21 mouse cellular contexts compared by ENCODE assay signal in genomic region chr3:68675216-68675835, GRCm38 (mm10). TPM values are rescaled to one million over a fixed set of nuclear protein-coding genes. Genes with fewer than 3 reads are reported as not detected.
DNase-seq lines count a peak whose midpoint lies in the region; ATAC-seq and TF ChIP-seq lines count a peak whose summit lies in the region.
"Had no signal": no experiment of that assay in that cellular context is flagged by ENCODE, and none has a peak within 500 bp of the region (broad histone marks: within the 10 kb centered on the region; RNA-seq: fewer than 3 reads in every experiment).

No protein-coding gene starts in this region.

- no peaks in the 10 kb centered on the region for H3K36me3 ChIP-seq in kidney, embryonic 14.5 days (ENCODE audit: control insufficient read depth, insufficient read depth, low read length)
- H3K36me3 ChIP-seq in lung, postnatal 0 days (ENCODE audit: insufficient read depth, low read length) = no peaks in the 10 kb centered on the region
- H3K36me3 ChIP-seq: forebrain, embryonic 12.5 days; heart, embryonic 15.5 days; hindbrain, embryonic 12.5 days; liver, embryonic 12.5 days had no signal

- TF ChIP-seq EP300 in lung, postnatal 0 days (IDR thresholded peaks at IDR 0.05) = no peak

- no peak for DNase-seq in kidney, postnatal 4 days
- DNase-seq in lung, postnatal 0 days (ENCODE audit: low spot score) = no peak
- DNase-seq in lung, postnatal 10 days = no peak
- peak; percentile 79 for DNase-seq in brain, adult 2 months (ENCODE audit: low read depth, low spot score)
- DNase-seq in left cerebral cortex, adult 9 months (ENCODE audit: low spot score in 2 of 2) = peak; percentile 43 to 50
- no peak for DNase-seq in urinary bladder, postnatal 4 days (ENCODE audit: low spot score in 2 of 2)
- DNase-seq in embryo, embryonic 10.5 days (ENCODE audit: low spot score) = no peak
- DNase-seq: adrenal gland, postnatal 25 days; cerebellum, adult 9-10 months; embryo, embryonic 11 days; kidney, postnatal 25 days; layer of hippocampus, adult 9-11 months; thymus, postnatal 36 days had no signal

- H3K27me3 ChIP-seq in kidney, embryonic 14.5 days (ENCODE audit: control insufficient read depth, insufficient read depth, low read length) = no peaks in the 10 kb centered on the region
- no peaks in the 10 kb centered on the region for H3K27me3 ChIP-seq in lung, postnatal 0 days (replicated peaks; ENCODE audit: insufficient read depth, low read length)
- H3K27me3 ChIP-seq: forebrain, embryonic 12.5 days; heart, embryonic 15.5 days; hindbrain, embryonic 12.5 days; liver, embryonic 12.5 days; Patski had no signal

- H3K27ac ChIP-seq in kidney, embryonic 14.5 days (ENCODE audit: low read depth, low read length) = peak overlapping the region; percentile 44; the same call in 1 of the 2 replicates
- 0 out of 2 replicates have a peak overlapping the region, but pooled peaks have one; percentile 38 for H3K27ac ChIP-seq in lung, postnatal 0 days (ENCODE audit: low read length)
- H3K27ac ChIP-seq: forebrain, embryonic 12.5 days; heart, embryonic 15.5 days; hindbrain, embryonic 12.5 days; stomach, postnatal 0 days had no signal

- TF ChIP-seq CTCF in lung, postnatal 0 days (IDR thresholded peaks at IDR 0.05) = no peak

- H3K9me3 ChIP-seq in kidney, embryonic 14.5 days (ENCODE audit: control insufficient read depth, low read length) = no peaks in the 10 kb centered on the region
- no peaks in the 10 kb centered on the region for H3K9me3 ChIP-seq in lung, postnatal 0 days (ENCODE audit: low read length)
- H3K9me3 ChIP-seq: forebrain, embryonic 12.5 days; heart, embryonic 15.5 days; hindbrain, embryonic 12.5 days; liver, embryonic 12.5 days had no signal

- no peak overlapping the region for H3K4me2 ChIP-seq in kidney, embryonic 14.5 days (replicated peaks; ENCODE audit: low read depth, low read length)
- H3K4me2 ChIP-seq in lung, postnatal 0 days (replicated peaks; ENCODE audit: low read depth, low read length) = no peak overlapping the region
- H3K4me2 ChIP-seq: forebrain, embryonic 12.5 days; heart, embryonic 15.5 days; hindbrain, embryonic 12.5 days; liver, embryonic 12.5 days had no signal

- no peak for ATAC-seq in kidney, embryonic 14.5 days (ENCODE audit: low FRiP score, low TSS enrichment)
- ATAC-seq in lung, postnatal 0 days = no peak
- ATAC-seq: liver, embryonic 12.5 days; Patski had no signal

- no peaks in the 10 kb centered on the region for H3K4me1 ChIP-seq in kidney, embryonic 14.5 days (ENCODE audit: control insufficient read depth, insufficient read depth, low read length)
- no peaks in the 10 kb centered on the region; the same call in 1 of the 2 replicates for H3K4me1 ChIP-seq in lung, postnatal 0 days (ENCODE audit: insufficient read depth, low read depth, low read length)
- H3K4me1 ChIP-seq: forebrain, embryonic 12.5 days; hindbrain, embryonic 12.5 days had no signal

- no peak overlapping the region for H3K4me3 ChIP-seq in kidney, embryonic 14.5 days (ENCODE audit: low read length)
- no peak overlapping the region for H3K4me3 ChIP-seq in lung, postnatal 0 days (ENCODE audit: low read depth, low read length)
- H3K4me3 ChIP-seq: forebrain, embryonic 12.5 days; heart, embryonic 15.5 days; hindbrain, embryonic 12.5 days; liver, embryonic 12.5 days had no signal

- H3K9ac ChIP-seq in kidney, embryonic 14.5 days (ENCODE audit: low read depth, low read length) = no peak overlapping the region
- H3K9ac ChIP-seq in lung, postnatal 0 days (replicated peaks; ENCODE audit: low read depth) = no peak overlapping the region
- H3K9ac ChIP-seq: forebrain, embryonic 12.5 days; heart, embryonic 15.5 days; hindbrain, embryonic 12.5 days; liver, embryonic 12.5 days had no signal

- WGBS in kidney, embryonic 14.5 days = 80% methylated on average over 12 of the region's 12 CpGs
- WGBS in lung, postnatal 0 days = 71% methylated on average over 12 of the region's 12 CpGs

RNA-seq across cellular contexts. Expression of gene Il12a, which starts 15.1 kb away (rescaled TPM):
- 0.20 and 0.47 TPM in 2 replicates for polyA plus RNA-seq in kidney, embryonic 14.5 days (2014; fragmentation: Nextera tagmentation; extraction: Ambion mirVana)
- polyA plus RNA-seq in lung, postnatal 0 days (2015; fragmentation: Nextera tagmentation; extraction: Ambion mirVana) = 1.4 TPM in 2 replicates
- polyA plus RNA-seq: heart, embryonic 15.5 days; hindbrain, embryonic 12.5 days; intestine, embryonic 14.5 days; Patski had no signal

Comparison
In these comparisons a context has a peak if more than half of its experiments do, and no peak if none do; other contexts are left out.
1. DNase-seq: peak in brain, adult 2 months (single experiment) and left cerebral cortex, adult 9 months (2 of 2); none in kidney, postnatal 4 days (0 of 2), lung, postnatal 0 days (single experiment), lung, postnatal 10 days (single experiment), urinary bladder, postnatal 4 days (0 of 2) and embryo, embryonic 10.5 days (single experiment).